Mouse (Mus musculus): ENCODE results near the gene Slc22a1. TPM values are rescaled to one million over a fixed set of nuclear protein-coding genes. Genes with fewer than 3 reads are reported as not detected.

The Slc22a1 gene
- polyA plus RNA-seq, 1 experiment from 2014 or later, result 4.0 TPM

GRCm38 (mm10) chr17:12630976-12631730 lies 44.5 kb downstream of the Slc22a1 start:
- 45% methylated on average over 6 of the region's 6 CpGs for WGBS
- Histone ChIP-seq H3K4me1 (replicated peaks) (peaks cover 19% of the 10 kb centered on the region), H3K27me3 (replicated peaks) (0 out of 2 replicates have a peak, but pooled peaks cover 8% of the 10 kb centered on the region), H3K9me3 (replicated peaks) (0 out of 2 replicates have a peak, but pooled peaks cover under 1% of the 10 kb centered on the region), H3K4me3 (no peak overlapping the region), H3K4me2 (no peak overlapping the region), H3K36me3 (no peaks in the 10 kb centered on the region), H3K9ac (no peak overlapping the region), H3K27ac (ENCODE audit: poor library complexity, severe bottlenecking) (no peak overlapping the region)
- ATAC-seq (ENCODE audit: insufficient number of reproducible peaks, low FRiP score), result no peak

DNA sequence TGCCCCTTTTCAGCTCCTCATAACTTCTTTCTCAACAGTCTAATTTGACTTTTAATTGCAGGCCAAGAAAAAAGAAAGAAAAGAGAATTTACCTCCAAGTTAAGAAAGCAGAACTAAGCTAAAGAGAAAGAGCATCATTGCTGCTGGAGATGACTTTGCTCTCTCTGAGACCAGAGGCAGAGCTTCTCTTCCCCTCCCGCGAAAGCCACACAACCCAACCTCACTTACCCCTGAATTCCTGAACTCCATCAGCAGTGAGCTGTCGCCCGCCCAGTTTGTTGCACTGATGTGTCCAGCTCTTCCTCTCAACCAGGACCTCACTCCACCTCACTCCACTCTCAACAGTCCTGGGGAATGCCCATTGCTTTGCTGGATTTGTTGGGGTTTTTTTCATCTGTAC lies 47.6 kb downstream of the Slc22a1 start:
- Histone ChIP-seq H3K4me2 (no peak overlapping the region), H3K9me3 (replicated peaks) (peaks cover 21% of the 10 kb centered on the region), H3K36me3 (no peaks in the 10 kb centered on the region), H3K4me1 (replicated peaks) (peaks cover 19% of the 10 kb centered on the region), H3K27me3 (replicated peaks) (no peaks in the 10 kb centered on the region), H3K4me3 (no peak overlapping the region), H3K27ac (ENCODE audit: poor library complexity, severe bottlenecking) (no peak overlapping the region), H3K9ac (no peak overlapping the region)
- no peak for ATAC-seq (ENCODE audit: insufficient number of reproducible peaks, low FRiP score)
- WGBS, result 81% methylated on average over 4 of the region's 4 CpGs

DNA sequence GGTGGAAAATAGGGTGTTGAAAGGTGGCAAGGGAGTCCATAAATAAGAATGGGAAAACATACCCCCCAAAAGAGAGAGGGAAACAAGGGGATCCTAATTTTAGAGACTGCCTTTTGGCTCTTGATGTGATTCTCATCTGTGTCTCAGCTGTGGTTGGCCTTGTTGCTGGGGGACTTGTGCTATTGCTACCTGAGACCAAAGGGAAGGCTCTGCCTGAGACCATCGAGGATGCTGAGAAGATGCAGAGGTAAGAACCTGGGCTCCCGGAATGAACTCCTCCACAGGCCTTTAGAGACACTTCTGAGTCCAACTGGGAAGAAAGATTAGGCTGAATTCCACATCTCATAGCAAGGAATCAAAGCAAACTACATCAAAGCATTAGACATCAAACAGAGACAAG lies 56.0 kb downstream of the Slc22a1 start:
- Histone ChIP-seq H3K4me2 (no peak overlapping the region), H3K4me3 (no peak overlapping the region), H3K9ac (no peak overlapping the region), H3K27ac (ENCODE audit: poor library complexity, severe bottlenecking) (no peak overlapping the region), H3K36me3 (no peaks in the 10 kb centered on the region), H3K9me3 (replicated peaks) (peaks cover 7% of the 10 kb centered on the region), H3K4me1 (replicated peaks) (no peaks in the 10 kb centered on the region), H3K27me3 (replicated peaks) (no peaks in the 10 kb centered on the region)
- 78% methylated on average over 2 of the region's 2 CpGs for whole genome bisulfite sequencing
- ATAC-seq (ENCODE audit: insufficient number of reproducible peaks, low FRiP score), result no peak

DNA sequence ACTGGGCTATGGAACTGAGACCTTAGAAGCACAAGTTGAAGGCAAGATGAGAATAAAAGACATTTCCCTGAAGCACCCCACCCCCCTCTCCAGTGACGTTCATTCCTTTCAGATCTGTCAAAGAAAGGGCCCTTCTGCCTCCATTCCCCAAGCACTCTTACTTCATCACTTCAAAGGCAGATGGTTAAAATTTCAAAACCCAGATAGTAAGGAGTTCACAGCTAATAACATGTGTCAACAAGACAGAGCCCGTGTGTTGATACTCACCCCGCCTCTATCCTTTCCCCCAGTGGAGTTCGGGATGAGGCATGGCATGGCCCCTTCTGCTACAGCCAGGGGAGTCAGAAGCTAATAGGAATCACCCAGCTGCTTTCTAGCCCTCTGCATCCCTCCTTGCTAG lies 60.2 kb downstream of the Slc22a1 start:
- WGBS, result 52% methylated on average over 4 of the region's 4 CpGs
- no peaks in the 10 kb centered on the region for H3K27me3 ChIP-seq (replicated peaks)
- H3K4me3 ChIP-seq, result no peak overlapping the region
- no peaks in the 10 kb centered on the region for H3K9me3 ChIP-seq (replicated peaks)
- H3K9ac ChIP-seq, result no peak overlapping the region
- H3K27ac ChIP-seq (ENCODE audit: poor library complexity, severe bottlenecking), result no peak overlapping the region
- ATAC-seq (ENCODE audit: insufficient number of reproducible peaks, low FRiP score), result no peak
- H3K4me1 ChIP-seq (replicated peaks), result no peaks in the 10 kb centered on the region
- H3K36me3 ChIP-seq, result no peaks in the 10 kb centered on the region
- H3K4me2 ChIP-seq, result no peak overlapping the region

GRCm38 (mm10) chr17:12614511-12615385 lies 60.9 kb downstream of the Slc22a1 start:
- Histone ChIP-seq H3K36me3 (no peaks in the 10 kb centered on the region), H3K9me3 (replicated peaks) (no peaks in the 10 kb centered on the region), H3K4me1 (replicated peaks) (no peaks in the 10 kb centered on the region), H3K27me3 (replicated peaks) (no peaks in the 10 kb centered on the region), H3K27ac (ENCODE audit: poor library complexity, severe bottlenecking) (no peak overlapping the region), H3K4me2 (no peak overlapping the region), H3K9ac (no peak overlapping the region), H3K4me3 (no peak overlapping the region)
- WGBS, result 81% methylated on average over 15 of the region's 15 CpGs
- ATAC-seq (ENCODE audit: insufficient number of reproducible peaks, low FRiP score), result no peak

GRCm38 (mm10) chr17:12607202-12607601 lies 68.4 kb downstream of the Slc22a1 start:
- Histone ChIP-seq H3K4me3 (no peak overlapping the region), H3K4me1 (replicated peaks) (no peaks in the 10 kb centered on the region), H3K4me2 (no peak overlapping the region), H3K27ac (ENCODE audit: poor library complexity, severe bottlenecking) (no peak overlapping the region), H3K9me3 (replicated peaks) (no peaks in the 10 kb centered on the region), H3K36me3 (no peaks in the 10 kb centered on the region), H3K27me3 (replicated peaks) (no peaks in the 10 kb centered on the region), H3K9ac (no peak overlapping the region)
- ATAC-seq (ENCODE audit: insufficient number of reproducible peaks, low FRiP score), result no peak

DNA sequence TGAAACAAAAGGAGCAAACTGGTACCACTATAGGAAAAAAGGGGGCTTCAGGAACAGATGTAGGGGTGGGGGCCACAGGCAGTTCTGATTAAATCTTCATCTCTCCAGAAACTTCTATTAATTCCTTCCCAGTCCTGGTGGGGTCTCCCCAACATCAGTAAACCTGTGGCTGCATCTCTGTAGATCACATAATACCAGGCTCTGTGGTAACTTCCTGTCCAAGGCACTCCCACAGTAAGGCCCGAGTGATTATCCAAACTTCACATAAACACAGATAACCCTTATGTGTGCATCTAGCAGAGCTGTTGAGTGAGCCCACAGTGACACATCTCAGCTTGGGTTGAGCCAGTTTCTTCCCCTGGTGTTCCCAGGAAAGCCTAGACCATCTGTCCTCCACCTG lies 69.0 kb downstream of the Slc22a1 start:
- Histone ChIP-seq H3K9ac (no peak overlapping the region), H3K27me3 (replicated peaks) (no peaks in the 10 kb centered on the region), H3K36me3 (no peaks in the 10 kb centered on the region), H3K4me1 (replicated peaks) (no peaks in the 10 kb centered on the region), H3K4me2 (no peak overlapping the region), H3K9me3 (replicated peaks) (no peaks in the 10 kb centered on the region), H3K27ac (ENCODE audit: poor library complexity, severe bottlenecking) (no peak overlapping the region), H3K4me3 (no peak overlapping the region)
- 6% methylated on average over 1 of the region's 1 CpGs for WGBS
- ATAC-seq (ENCODE audit: insufficient number of reproducible peaks, low FRiP score), result no peak

Other genes with a start within 250 kb of the Slc22a1 start
- 0.22 and 0.27 TPM in 2 replicates for gene Slc22a3, start 168.1 kb downstream of the Slc22a1 start, polyA plus RNA-seq (2016; fragmentation: Nextera tagmentation; extraction: Ambion mirVana)
- not detected in 2 replicates for gene Slc22a2, start 91.7 kb downstream of the Slc22a1 start, polyA plus RNA-seq (2016; fragmentation: Nextera tagmentation; extraction: Ambion mirVana)
- 293 and 312 TPM in 2 replicates for gene Igf2r, start 93.8 kb upstream of the Slc22a1 start, polyA plus RNA-seq (2016; fragmentation: Nextera tagmentation; extraction: Ambion mirVana)
- gene Mas1, start 192.3 kb upstream of the Slc22a1 start, polyA plus RNA-seq (2016; fragmentation: Nextera tagmentation; extraction: Ambion mirVana), result 0.39 and 1.1 TPM in 2 replicates
- not detected in 2 replicates for gene Mrgprh, start 200.2 kb upstream of the Slc22a1 start, polyA plus RNA-seq (2016; fragmentation: Nextera tagmentation; extraction: Ambion mirVana)
- 0.51 and 1.1 TPM in 2 replicates for gene Pnldc1, start 234.4 kb upstream of the Slc22a1 start, polyA plus RNA-seq (2016; fragmentation: Nextera tagmentation; extraction: Ambion mirVana)
- 410 and 430 TPM in 2 replicates for gene Tcp1, start 239.9 kb upstream of the Slc22a1 start, polyA plus RNA-seq (2016; fragmentation: Nextera tagmentation; extraction: Ambion mirVana)
- 181 and 187 TPM in 2 replicates for gene Mrpl18, start 240.5 kb upstream of the Slc22a1 start, polyA plus RNA-seq (2016; fragmentation: Nextera tagmentation; extraction: Ambion mirVana)